ENCODE assay signal across 22 mouse cellular contexts in the genomic region with DNA sequence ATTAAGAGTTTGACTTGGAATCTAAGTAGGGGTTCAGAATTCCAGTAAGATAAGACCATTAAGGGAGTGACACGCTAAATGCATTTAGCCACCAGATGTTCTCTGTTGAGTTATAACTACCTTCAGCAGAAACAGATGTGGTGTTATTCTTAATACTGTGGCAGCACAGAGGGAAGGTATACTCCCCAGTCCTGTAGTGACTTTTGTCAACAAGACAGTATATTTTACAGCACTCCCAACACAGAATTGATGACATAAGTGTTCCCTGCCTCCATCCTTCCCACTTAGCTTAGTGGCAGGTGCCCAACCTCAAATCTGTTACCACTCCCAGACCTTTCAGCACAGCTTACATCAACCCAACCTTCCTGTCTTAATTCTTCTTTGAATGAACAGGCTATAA.
"Had no signal": no experiment of that assay in that cellular context is flagged by ENCODE, and none has a peak within 500 bp of the region (broad histone marks: within the 10 kb centered on the region; RNA-seq: fewer than 3 reads in every experiment).

No protein-coding gene starts in this region.

- H3K27me3 ChIP-seq: limb, embryonic 15.5 days; lung, embryonic 15.5 days; megakaryocyte, embryonic 14.5 days; midbrain, embryonic 13.5 days; neural tube, embryonic 13.5 days; stomach, embryonic 15.5 days had no signal

- H3K4me1 ChIP-seq: limb, embryonic 15.5 days; lung, embryonic 15.5 days; midbrain, embryonic 10.5 days; stomach, embryonic 15.5 days had no signal

- H3K4me3 ChIP-seq: limb, embryonic 15.5 days; lung, embryonic 15.5 days; megakaryocyte, embryonic 14.5 days; midbrain, embryonic 10.5 days; midbrain, embryonic 13.5 days; myocyte; neural tube, embryonic 13.5 days; stomach, embryonic 15.5 days had no signal

- H3K36me3 ChIP-seq: limb, embryonic 15.5 days; lung, embryonic 15.5 days; midbrain, embryonic 10.5 days; midbrain, embryonic 13.5 days; neural tube, embryonic 13.5 days; stomach, embryonic 15.5 days had no signal

- H3K4me2 ChIP-seq: limb, embryonic 15.5 days; liver, embryonic 11.5 days; lung, embryonic 15.5 days; midbrain, embryonic 13.5 days; neural tube, embryonic 13.5 days; stomach, embryonic 15.5 days had no signal

- H3K9ac ChIP-seq: limb, embryonic 15.5 days; liver, embryonic 14.5 days; liver, postnatal 0 days; lung, embryonic 15.5 days; midbrain, embryonic 13.5 days; neural tube, embryonic 13.5 days; stomach, embryonic 15.5 days had no signal

- H3K9me3 ChIP-seq: limb, embryonic 15.5 days; lung, embryonic 15.5 days; megakaryocyte, embryonic 14.5 days; midbrain, embryonic 10.5 days; midbrain, embryonic 13.5 days; neural tube, embryonic 13.5 days; stomach, embryonic 15.5 days had no signal

- ATAC-seq: intestine, postnatal 0 days; liver, postnatal 0 days; midbrain, embryonic 13.5 days; midbrain, embryonic 16.5 days had no signal

- H3K27ac ChIP-seq: limb, embryonic 15.5 days; liver, embryonic 14.5 days; lung, embryonic 15.5 days; midbrain, embryonic 10.5 days; midbrain, embryonic 13.5 days; neural tube, embryonic 13.5 days; stomach, embryonic 15.5 days had no signal

- DNase-seq: kidney, adult 8-10 months; kidney, postnatal 4 days; left cerebral cortex, postnatal 4 days; liver, postnatal 0 days; lung, postnatal 10 days; lung, postnatal 36 days; retina, postnatal 1 day; right cerebral cortex, postnatal 25 days; spleen, adult 18-20 months; thymus, postnatal 25 days had no signal
